Mouse (Mus musculus): ENCODE measurements around the gene Bach2.

Gene Bach2

GRCm38 (mm10) chr4:32508572-32508971 is 270.0 kb downstream of the Bach2 start:
- no peak for DNase-seq

DNA sequence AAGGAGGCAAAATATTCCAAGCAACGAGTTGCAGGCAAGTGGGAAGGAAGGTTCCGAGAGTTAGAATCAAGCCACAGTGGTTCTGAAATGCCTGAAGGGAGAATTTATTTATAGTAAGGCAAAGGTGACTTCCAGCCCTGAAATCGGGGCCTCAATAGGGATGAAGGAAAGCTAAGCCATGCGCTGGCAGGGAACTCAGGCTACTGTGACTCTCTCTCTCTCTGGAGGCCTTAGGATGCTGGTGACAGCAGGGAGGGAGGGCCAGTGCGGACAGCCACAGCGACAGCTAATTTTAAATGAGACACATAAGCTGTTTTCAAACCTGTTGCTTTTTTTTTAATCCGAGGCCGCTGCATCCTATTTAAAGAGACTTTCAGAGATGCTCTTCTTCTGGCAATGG is 270.4 kb downstream of the Bach2 start:
- DNase-seq = no peak

DNA sequence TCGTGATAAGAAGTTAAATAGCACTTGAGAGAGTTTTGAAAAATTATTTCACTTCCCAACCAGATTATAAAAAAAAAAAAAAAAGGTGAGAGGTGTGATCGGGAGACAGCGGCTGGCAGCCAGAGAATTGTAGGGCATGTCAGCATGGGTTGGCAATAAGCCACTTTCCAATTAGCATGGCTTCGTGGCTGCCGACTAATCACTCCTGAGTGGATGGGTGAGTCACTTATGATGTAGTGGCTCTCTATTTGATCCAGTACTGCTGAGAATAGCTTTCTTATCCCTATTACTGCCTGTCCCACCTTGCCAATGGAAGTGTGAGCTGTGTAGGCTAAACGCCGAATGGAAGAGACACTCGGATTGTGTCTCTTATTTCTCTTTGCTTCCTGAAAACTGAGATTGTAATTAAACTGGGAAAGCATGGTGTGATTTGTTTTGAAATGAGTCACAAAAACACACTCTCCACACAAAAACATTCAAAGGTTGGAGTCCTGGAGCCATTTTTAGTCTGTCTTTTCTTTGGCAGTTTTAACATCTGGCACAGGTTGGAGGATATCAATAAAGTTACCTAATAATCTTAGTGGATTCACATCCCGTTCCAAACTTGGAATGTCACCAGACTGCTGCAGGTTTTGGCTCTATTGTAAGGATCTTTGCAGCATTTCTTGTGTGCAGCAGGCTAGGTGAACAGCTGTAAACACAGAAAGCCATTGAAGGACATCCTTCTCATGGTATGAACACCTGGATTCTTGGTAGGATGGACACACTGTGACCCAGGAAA is 271.4 kb downstream of the Bach2 start:
- peak; percentile 68 for DNase-seq

DNA sequence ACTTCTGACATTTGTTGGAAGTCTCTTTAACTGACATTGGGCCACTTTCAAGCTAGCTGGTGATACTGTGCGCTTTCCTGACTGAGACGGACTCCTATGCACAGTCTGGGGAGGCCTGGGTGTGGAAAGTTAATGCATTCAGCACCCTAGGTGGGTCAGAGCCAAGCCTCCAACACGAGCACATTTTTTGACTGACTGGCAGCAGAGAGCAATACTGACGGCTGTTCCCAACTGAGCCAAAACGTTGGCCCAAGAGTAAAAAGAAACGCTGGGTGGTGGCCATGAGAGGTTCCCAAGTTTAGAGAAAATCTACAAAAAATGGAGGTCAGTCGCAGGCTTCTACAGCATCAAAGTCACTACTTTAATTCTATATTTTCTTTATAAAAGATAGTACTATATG is 272.3 kb downstream of the Bach2 start:
- DNase-seq = no peak

- DNase-seq = no peak
These were observed 277.5 kb downstream of the Bach2 start for GRCm38 (mm10) chr4:32516126-32516525.

- DNase-seq = no peak
These were observed 280.4 kb downstream of the Bach2 start for GRCm38 (mm10) chr4:32518842-32519578.

- DNase-seq = no peak
These were observed 282.2 kb downstream of the Bach2 start for GRCm38 (mm10) chr4:32520628-32521360.

GRCm38 (mm10) chr4:32521361-32521740 is 282.7 kb downstream of the Bach2 start:
- DNase-seq = no peak

DNA sequence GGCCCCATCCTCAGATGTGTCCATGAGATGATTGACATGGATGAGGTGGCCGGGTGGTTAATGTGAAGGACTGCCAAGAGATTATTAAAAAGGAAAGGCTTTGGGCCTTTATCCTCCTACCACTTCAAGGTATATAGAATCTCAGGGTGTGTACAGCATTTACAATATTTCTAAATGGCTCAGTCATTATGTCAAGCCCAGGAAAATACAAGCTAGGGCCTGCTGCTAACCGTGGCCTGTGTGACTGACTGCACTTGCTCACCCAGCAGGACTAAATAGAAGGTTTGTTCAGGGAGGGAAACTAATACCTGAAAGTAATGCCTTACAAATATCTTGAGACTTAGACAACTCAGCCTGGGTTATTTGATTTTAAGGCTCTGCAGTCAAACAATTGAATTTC is 283.4 kb downstream of the Bach2 start:
- no peak for DNase-seq

DNA sequence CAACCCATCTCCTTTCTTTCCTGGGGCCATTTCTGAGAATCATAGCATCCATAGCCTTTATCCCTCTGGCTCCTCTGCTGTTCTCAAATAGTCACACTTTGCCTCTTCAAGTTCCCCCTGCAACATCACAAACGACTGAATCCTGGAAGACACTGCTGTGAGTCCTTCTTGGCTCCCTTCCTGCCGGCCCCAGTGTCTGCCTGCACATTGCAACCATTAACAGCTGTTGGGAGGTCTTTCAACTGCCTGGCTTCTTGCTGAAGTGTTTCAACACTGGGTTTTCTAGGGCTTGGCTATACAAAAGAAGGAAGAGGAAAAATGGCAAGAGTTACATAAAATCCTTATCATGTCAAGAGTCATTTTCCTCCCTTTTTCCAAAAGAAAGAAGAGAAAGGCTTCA is 285.7 kb downstream of the Bach2 start:
- DNase-seq = no peak

GRCm38 (mm10) chr4:32525000-32525399 is 286.4 kb downstream of the Bach2 start:
- DNase-seq = no peak

DNA sequence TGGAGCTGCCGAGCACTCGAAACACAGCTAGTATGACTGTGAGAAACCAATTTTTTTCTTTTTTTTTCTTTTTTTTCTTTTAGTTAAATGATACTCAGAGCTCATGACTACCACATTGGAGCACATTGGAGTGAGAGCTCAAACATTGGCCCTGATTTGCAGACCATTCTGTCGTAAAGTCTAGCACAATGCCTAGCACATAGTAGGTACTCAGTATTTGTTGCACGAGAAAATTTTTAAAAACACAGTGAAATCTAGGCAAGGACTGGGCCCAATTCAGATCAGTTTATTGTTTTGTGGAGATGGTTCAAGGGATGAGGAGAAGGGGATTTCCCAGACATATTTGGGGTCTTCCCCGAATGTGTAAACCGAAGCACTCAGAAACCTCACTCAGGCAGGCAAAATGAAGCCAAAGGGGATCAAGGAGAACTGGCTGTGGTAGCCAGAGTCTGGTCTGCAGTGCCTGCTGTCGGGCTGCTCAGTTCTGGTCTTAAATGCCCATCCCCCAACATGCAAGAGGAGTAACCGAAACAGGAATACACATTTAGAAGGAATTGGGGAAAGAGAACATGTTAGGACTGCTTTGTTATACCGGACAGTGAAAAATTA is 287.7 kb downstream of the Bach2 start:
- DNase-seq = no peak

GRCm38 (mm10) chr4:32529443-32529995 is 290.9 kb downstream of the Bach2 start:
- no peak for DNase-seq

DNA sequence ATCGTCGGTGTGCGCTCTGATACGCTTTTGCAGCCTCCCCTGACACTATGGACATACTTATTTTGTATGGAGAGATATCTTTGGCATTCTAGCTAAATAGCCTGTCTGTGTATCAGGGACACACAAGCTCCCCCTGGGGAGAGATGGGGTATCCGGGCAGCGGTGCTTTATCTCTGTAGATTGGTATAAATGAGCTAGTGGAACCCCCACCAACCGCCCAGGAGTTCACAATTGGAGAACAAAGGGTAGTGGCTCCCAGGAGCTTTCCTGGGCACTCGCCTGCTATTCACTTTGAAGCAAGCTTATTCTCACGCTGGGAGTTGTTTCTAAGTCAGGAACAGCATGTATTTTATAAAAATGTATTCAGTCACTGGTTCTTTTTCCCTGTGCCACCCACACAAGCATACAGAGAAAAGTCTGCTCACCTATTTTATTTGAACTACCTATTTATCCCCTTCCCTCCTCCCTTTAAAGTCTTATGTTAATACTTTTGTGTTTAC is 291.9 kb downstream of the Bach2 start:
- DNase-seq = peak; percentile 20

- DNase-seq = peak; percentile 47
These were observed 292.6 kb downstream of the Bach2 start for GRCm38 (mm10) chr4:32530921-32531846.

- no peak for DNase-seq
These were observed 293.5 kb downstream of the Bach2 start for GRCm38 (mm10) chr4:32532079-32532478.

GRCm38 (mm10) chr4:32533735-32534134 is 295.1 kb downstream of the Bach2 start:
- DNase-seq = no peak

GRCm38 (mm10) chr4:32535626-32536025 is 297.0 kb downstream of the Bach2 start:
- DNase-seq = no peak

- peak; percentile 78 for DNase-seq
These were observed 298.4 kb downstream of the Bach2 start for GRCm38 (mm10) chr4:32536870-32537508.

- peak; percentile 77 for DNase-seq
These were observed 299.5 kb downstream of the Bach2 start for GRCm38 (mm10) chr4:32538088-32538487.

- DNase-seq = peak; percentile 17
These were observed 299.9 kb downstream of the Bach2 start for GRCm38 (mm10) chr4:32538488-32538887.
